Mouse (Mus musculus) left cerebral cortex, postnatal 36 days (tissue): ENCODE results near the gene Mms19. TPM values are rescaled to one million over a fixed set of nuclear protein-coding genes. Genes with fewer than 3 reads are reported as not detected.
"Not testable (repeated sequence)": the region's sequence is repeated elsewhere in the genome, so short reads cannot be mapped to it uniquely, and the experiment has no call there.

ENCODE experiments used
- DNase-seq, 2 experiments: peaks; one replicate each; pipeline ENCODE4 v3.0.0; 2021 to 2022; ENCODE audit warnings: low spot score in 2 of 2, mixed read lengths in 1 of 2
- intact Hi-C: fragments of 180-260 bp; cut with DNase I; formaldehyde crosslinking; loops from one replicate; pipeline ENCODE4 v1.15.1; 2025
- total RNA-seq, 2 experiments: library from RNA; stranded (reverse); gene quantifications; 2 replicates each; pipeline ENCODE4 v1.2.3; 2021

Mms19 gene
- total RNA-seq, 2 experiments from 2014 or later: 25.2 to 36.7 TPM

- DNase-seq: no peak
- intact Hi-C loops: loop anchor here (5.0 kb wide), 1 partner anchor 74 kb away; no protein-coding TSS in a partner anchor
Measured at GRCm38 (mm10) chr19:41953574-41953973, 27.4 kb downstream of the Mms19 start.

GRCm38 (mm10) chr19:41952287-41952686 is 28.7 kb downstream of the Mms19 start:
- no peak for DNase-seq
- intact Hi-C loops: loop anchor here (5.0 kb wide), 1 partner anchor 75 kb away; no protein-coding TSS in a partner anchor

- no peak for DNase-seq
- intact Hi-C loops: no loop called here
Measured at GRCm38 (mm10) chr19:41943841-41944240, 37.1 kb downstream of the Mms19 start.

- DNase-seq: no peak
- intact Hi-C loops: no loop called here
Measured at GRCm38 (mm10) chr19:41938539-41938938, 42.4 kb downstream of the Mms19 start.

DNA sequence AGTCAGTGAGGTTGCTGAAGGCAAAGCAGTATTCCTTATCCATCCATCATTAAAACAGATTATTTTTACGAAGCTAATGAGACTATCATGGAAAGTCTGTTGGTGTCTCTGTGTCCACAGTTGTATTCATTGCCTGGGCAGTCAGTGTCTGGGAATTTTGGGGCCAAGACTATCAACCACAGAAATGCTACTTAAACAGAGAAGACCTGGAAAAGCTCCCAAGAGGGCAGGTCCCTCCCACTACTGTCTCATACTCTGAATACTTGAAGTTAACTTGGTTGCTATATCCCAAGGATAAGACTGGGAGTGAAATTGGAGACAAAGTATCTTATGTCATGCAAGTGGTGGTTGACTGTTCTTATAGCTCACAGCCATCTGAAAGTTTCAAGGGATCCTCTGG is 45.0 kb downstream of the Mms19 start:
- intact Hi-C loops: loop anchor here (2.0 kb wide), 1 partner anchor 45 kb away; the partner anchor contains the start of genes Mms19 and Ubtd1

DNA sequence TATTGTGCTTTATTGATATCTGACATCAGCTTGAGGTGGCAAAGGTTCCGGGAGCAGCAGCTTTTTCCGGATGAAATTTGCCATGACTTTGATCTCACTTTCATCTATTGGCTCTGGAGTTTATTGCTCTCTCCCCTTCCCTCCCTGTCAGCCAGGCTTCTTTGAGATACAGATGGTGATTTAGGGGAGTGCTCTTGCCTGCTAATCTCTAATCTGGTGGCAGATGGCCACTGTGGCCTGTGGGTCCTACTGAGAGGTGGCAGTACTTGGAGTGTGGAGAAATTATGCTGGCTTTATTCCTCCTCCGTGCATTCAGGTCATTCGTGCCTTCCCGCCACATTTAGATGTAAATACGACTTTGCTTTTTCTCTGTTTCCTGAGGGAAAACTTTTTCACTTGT is 46.8 kb downstream of the Mms19 start:
- intact Hi-C loops: loop anchor here (2.0 kb wide), 1 partner anchor 47 kb away; the partner anchor contains the start of genes Mms19 and Ubtd1

More for the DNA sequence above, 45.0 kb downstream of the Mms19 start:
- DNase-seq: no peak

DNA sequence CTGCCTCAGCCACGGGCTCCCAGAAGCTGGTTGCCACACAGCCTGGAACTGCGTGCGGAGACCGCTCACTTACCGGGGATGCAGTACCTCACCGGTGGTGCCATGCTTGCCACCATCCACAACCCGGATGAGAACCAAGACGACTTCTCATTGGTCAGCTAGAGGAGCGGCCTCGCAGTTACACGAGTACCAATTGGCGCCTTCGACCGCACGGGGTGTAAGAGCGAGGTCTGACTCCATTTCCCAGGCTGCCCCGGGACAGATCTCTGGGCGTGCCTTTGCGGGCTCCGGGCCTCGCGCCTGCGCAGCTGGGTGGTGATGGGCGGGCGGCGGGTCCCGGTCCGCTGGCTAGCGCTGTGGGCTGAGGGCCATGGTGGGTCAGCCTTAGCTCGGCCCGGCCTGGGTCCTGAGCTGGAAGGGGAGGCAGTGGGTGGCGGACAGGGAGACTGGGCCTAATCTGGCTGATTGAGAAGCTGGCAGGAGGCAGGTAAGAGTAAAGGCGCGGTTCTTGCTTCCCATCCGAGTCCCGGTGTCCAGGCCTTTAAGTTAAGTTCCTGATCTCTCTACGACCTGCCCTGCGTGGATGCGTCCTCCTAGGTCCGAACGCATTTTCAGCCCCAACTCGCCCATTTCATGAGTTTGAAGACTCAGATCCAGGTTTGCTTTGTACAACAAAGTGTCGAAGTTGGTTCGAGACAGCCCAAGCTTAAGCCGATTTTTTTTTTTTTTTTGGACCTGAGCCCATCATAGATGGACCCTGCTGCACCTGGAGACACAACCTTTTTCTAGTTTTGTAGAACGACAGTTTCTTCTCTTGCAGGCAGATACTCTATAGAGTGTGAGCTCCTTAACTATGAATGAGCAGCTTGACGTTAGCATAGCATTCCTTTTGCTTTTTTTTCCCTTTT is 47.5 kb downstream of the Mms19 start, which contains the start of the genes Exosc1 and Zdhhc16:
Gene Exosc1 (minus strand): TSS at position 245 of the 908 bp plus-strand sequence.
Gene Zdhhc16 (plus strand): TSS at position 302 of the 908 bp plus-strand sequence.
- peak; percentile 99 for DNase-seq
- intact Hi-C loops: loop anchor here (2.0 kb wide), 1 partner anchor 47 kb away; the partner anchor contains the start of genes Mms19 and Ubtd1

More for the DNA sequence above, 46.8 kb downstream of the Mms19 start:
- no peak for DNase-seq

DNA sequence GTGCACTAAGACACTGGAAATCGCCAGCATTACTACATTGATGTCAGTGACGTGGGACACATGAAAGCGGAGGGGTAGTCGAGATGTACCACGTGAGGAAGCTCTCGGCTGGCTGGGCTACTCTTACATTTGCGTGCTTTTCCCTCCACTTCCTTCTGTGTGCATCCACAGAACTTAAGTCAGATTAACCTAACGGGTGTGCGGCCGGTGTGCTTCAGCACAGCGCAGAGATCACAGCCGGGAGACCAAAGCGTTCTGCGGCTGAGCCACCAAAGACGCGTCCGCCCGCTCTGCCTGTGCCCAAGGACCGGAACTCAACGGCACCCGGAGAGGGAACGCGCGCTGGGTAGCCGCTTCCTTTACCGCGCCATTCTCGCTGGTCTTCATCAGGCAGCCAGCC is 48.3 kb downstream of the Mms19 start:
- intact Hi-C loops: no loop called here
- DNase-seq: peak in 1 of 2 experiments; percentile 28

GRCm38 (mm10) chr19:41920412-41921067 is 60.4 kb downstream of the Mms19 start:
- intact Hi-C loops: no loop called here
- DNase-seq: no peak

DNA sequence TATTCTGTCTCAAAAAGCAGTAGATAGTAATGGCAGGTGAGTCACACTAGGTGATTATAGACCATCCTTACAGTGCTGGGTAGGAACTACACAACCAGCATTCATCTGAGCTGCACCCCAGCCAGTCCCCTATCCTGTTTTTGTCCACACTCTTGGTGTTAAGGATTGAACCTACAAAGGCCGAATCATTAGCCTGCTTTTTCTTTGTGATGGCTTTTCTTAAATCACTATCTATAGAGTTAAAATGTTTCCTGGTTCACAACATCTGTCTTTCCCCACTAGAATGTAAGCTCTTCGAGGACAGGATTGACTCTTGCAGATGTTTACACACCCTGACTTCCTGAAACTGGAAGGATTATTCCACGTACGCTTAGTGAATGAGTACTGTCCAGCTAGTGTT is 61.5 kb downstream of the Mms19 start:
- no peak for DNase-seq
- intact Hi-C loops: no loop called here

DNA sequence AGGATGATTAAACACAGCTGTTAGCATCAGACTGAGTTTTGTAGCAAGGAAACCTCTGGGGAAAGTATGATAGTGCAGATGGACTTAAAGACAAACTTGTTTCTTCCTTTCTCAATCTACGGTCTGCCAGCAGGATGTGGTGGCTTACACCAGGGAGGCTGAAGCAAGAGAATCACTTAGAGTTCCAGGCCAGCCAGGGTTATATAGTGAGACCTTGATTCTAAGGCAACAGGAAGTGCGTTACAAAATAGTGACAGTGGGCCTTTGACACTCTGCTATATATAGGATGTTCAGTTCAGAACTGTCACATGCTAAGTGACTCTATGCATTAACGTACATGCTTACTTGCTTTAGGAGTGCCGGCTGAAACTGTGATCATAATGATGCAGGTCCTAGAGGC is 64.1 kb downstream of the Mms19 start:
- intact Hi-C loops: no loop called here
- DNase-seq: no peak

GRCm38 (mm10) chr19:41915294-41915693 is 65.7 kb downstream of the Mms19 start:
- intact Hi-C loops: no loop called here
- DNase-seq: no peak

DNA sequence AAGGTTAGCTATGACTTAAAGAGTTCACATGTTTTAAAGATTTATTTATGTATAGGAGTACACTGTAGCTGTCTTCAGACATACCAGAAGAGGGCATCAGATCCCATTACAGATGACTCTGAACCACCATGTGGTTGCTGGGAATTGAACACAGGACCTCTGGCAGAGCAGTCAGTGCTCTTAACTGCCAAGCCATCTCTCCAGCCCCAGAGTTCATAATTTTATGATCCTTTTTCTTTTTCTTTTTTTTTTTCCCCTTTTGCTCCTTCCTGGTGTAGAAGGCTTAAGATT is 66.4 kb downstream of the Mms19 start:
- intact Hi-C loops: not testable (repeated sequence)

DNA sequence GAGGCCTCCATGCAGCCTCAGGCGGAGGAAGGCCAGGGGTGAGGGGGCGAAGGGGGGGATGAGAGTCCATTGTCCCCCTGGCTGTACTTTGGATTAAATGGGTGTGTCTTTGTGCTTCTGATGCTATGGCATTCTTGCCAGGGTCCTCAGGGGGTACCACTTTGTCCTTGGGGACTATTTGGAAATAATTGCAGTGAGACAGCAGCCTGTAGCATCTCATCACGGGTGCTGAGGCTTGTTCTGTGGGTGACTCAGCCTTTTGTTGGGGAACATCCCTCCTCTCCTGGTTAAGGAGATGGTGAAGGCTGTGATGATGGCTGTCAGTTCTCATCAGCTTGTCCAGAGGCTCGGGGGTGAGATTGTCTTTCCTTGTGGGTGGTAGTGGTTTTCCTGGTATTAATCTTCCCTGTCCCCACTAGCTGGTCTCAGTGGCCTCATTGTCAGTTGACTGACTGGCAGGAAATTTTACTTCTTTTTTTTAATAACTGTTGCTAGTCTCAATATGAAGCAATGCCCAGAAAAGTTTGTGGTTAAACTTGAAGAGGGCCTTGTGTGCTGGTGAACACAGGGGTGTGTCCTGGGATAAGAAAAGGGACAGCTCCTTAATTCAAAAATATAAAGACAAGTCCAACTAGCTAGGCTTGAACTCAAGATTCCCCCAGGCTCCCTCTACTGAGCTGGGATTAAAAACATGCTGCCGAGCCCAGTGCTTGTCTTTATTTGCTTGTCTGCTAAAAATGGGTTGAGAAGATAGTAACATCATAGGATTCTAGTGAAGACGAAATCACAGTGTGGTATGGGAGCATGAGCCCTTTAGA is 67.0 kb downstream of the Mms19 start:
- intact Hi-C loops: no loop called here
- DNase-seq: no peak

More for the DNA sequence above, 66.4 kb downstream of the Mms19 start:
- DNase-seq: not testable (repeated sequence)

- DNase-seq: no peak
- intact Hi-C loops: no loop called here
Measured at GRCm38 (mm10) chr19:41912121-41913080, 68.6 kb downstream of the Mms19 start.

- intact Hi-C loops: no loop called here
- peak; percentile 95 to 97 for DNase-seq
Measured at GRCm38 (mm10) chr19:41911178-41912073, 69.5 kb downstream of the Mms19 start, which contains the start of gene Pgam1. TSS of gene Pgam1 (plus strand) at chr19:41911923.

GRCm38 (mm10) chr19:41910396-41910795 is 70.6 kb downstream of the Mms19 start:
- intact Hi-C loops: no loop called here
- no peak for DNase-seq
